Mouse (Mus musculus): ENCODE data around the gene Zfp692. TPM values are rescaled to one million over a fixed set of nuclear protein-coding genes. Genes with fewer than 3 reads are reported as not detected.

Zfp692 gene
- polyA plus RNA-seq (2015; fragmentation: Nextera tagmentation; extraction: Ambion mirVana), result 5.2 and 6.3 TPM in 2 replicates

GRCm38 (mm10) chr11:58306860-58307308 lies at the start of gene Zfp692:
TSS of gene Zfp692 (plus strand) at chr11:58307069.

DNA sequence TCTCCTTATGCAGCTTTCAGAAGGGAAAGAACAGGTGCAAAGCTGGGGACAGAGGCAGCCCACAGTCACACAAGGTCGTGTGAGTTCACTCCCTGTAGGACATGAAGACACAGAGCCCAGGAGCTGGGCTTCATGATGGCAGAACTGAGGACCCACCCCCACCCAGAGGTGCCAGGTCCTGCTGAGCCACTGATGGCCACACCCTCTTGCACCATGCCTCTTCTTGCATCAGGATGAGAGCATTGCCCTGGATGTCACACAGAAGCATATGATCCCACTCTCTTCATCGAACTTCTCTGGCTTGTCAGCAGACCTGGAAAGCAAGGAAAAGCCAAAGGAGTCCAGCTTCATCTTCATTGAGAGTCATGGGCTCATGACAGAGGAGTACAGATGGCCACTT lies 32.3 kb upstream of the Zfp692 start, which contains the start of gene 4930438A08Rik:
Gene 4930438A08Rik, plus strand, starts transcription at position 228 of the 400 bp plus-strand sequence.

GRCm38 (mm10) chr11:58330276-58331148 lies 23.6 kb downstream of the Zfp692 start, which contains the start of the genes Zfp672 and Sh3bp5l:
TSS of gene Zfp672 (minus strand) at chr11:58330339.
TSS of gene Sh3bp5l (plus strand) at chr11:58330724.

Other genes starting within 250 kb of the Zfp692 start
- not detected in 2 replicates for gene Gm12248, start 213.9 kb upstream of the Zfp692 start, polyA plus RNA-seq (2015; fragmentation: Nextera tagmentation; extraction: Ambion mirVana)
- gene Cnot8, start 202.9 kb upstream of the Zfp692 start, polyA plus RNA-seq (2015; fragmentation: Nextera tagmentation; extraction: Ambion mirVana), result 60.8 and 63.5 TPM in 2 replicates
- 5.8 and 6.5 TPM in 2 replicates for gene Gemin5, start 138.5 kb upstream of the Zfp692 start, polyA plus RNA-seq (2015; fragmentation: Nextera tagmentation; extraction: Ambion mirVana)
- gene Mrpl22, start 135.4 kb upstream of the Zfp692 start, polyA plus RNA-seq (2015; fragmentation: Nextera tagmentation; extraction: Ambion mirVana), result 120 and 134 TPM in 2 replicates
- 23.1 and 27.3 TPM in 2 replicates for gene Igtp, start 107.5 kb upstream of the Zfp692 start, polyA plus RNA-seq (2015; fragmentation: Nextera tagmentation; extraction: Ambion mirVana)
- gene Irgm2, start 107.5 kb upstream of the Zfp692 start, polyA plus RNA-seq (2015; fragmentation: Nextera tagmentation; extraction: Ambion mirVana), result 13.6 and 14.4 TPM in 2 replicates
- gene 4930438A08Rik, start 32.3 kb upstream of the Zfp692 start, polyA plus RNA-seq (2015; fragmentation: Nextera tagmentation; extraction: Ambion mirVana), result 0.61 TPM in 1 of 2 replicates, not detected in the other
- gene Zfp672, start 23.3 kb downstream of the Zfp692 start, polyA plus RNA-seq (2015; fragmentation: Nextera tagmentation; extraction: Ambion mirVana), result 35.6 and 39.3 TPM in 2 replicates
- 23.7 and 24.0 TPM in 2 replicates for gene Sh3bp5l, start 23.7 kb downstream of the Zfp692 start, polyA plus RNA-seq (2015; fragmentation: Nextera tagmentation; extraction: Ambion mirVana)
- gene Lypd8, start 72.0 kb downstream of the Zfp692 start, polyA plus RNA-seq (2015; fragmentation: Nextera tagmentation; extraction: Ambion mirVana), result not detected in 2 replicates
- gene 1810065E05Rik, start 114.0 kb downstream of the Zfp692 start, polyA plus RNA-seq (2015; fragmentation: Nextera tagmentation; extraction: Ambion mirVana), result not detected in 2 replicates
- not detected in 2 replicates for gene Gm12253, start 125.5 kb downstream of the Zfp692 start, polyA plus RNA-seq (2015; fragmentation: Nextera tagmentation; extraction: Ambion mirVana)
- not detected in 2 replicates for gene Lypd9, start 145.9 kb downstream of the Zfp692 start, polyA plus RNA-seq (2015; fragmentation: Nextera tagmentation; extraction: Ambion mirVana)
- not detected in 2 replicates for gene Olfr30, start 155.2 kb downstream of the Zfp692 start, polyA plus RNA-seq (2015; fragmentation: Nextera tagmentation; extraction: Ambion mirVana)
- not detected in 2 replicates for gene Olfr332, start 185.5 kb downstream of the Zfp692 start, polyA plus RNA-seq (2015; fragmentation: Nextera tagmentation; extraction: Ambion mirVana)
- not detected in 2 replicates for gene Olfr331, start 195.5 kb downstream of the Zfp692 start, polyA plus RNA-seq (2015; fragmentation: Nextera tagmentation; extraction: Ambion mirVana)
- not detected in 2 replicates for gene Olfr330, start 227.8 kb downstream of the Zfp692 start, polyA plus RNA-seq (2015; fragmentation: Nextera tagmentation; extraction: Ambion mirVana)
- gene Olfr329-ps, start 239.4 kb downstream of the Zfp692 start, polyA plus RNA-seq (2015; fragmentation: Nextera tagmentation; extraction: Ambion mirVana), result 0.12 TPM in 1 of 2 replicates, not detected in the other
- gene Olfr328, start 248.6 kb downstream of the Zfp692 start, polyA plus RNA-seq (2015; fragmentation: Nextera tagmentation; extraction: Ambion mirVana), result not detected in 2 replicates